Comparison of ENCODE assay signal across 15 mouse cellular contexts in genomic region chr7:80220237-80220797, GRCm38 (mm10). TPM values are rescaled to one million over a fixed set of nuclear protein-coding genes. Genes with fewer than 3 reads are reported as not detected.
"Had no signal": no experiment of that assay in that cellular context is flagged by ENCODE, and none has a peak within 500 bp of the region (broad histone marks: within the 10 kb centered on the region; RNA-seq: fewer than 3 reads in every experiment).

No protein-coding gene starts in this region.

- H3K4me1 ChIP-seq: kidney, embryonic 15.5 days; limb, embryonic 12.5 days had no signal

- ATAC-seq: liver, embryonic 12.5 days had no signal

- H3K4me2 ChIP-seq: kidney, embryonic 15.5 days; limb, embryonic 12.5 days; limb, embryonic 15.5 days; liver, embryonic 12.5 days; midbrain, embryonic 11.5 days had no signal

- H3K9me3 ChIP-seq: kidney, embryonic 15.5 days; limb, embryonic 12.5 days; limb, embryonic 15.5 days; liver, embryonic 12.5 days had no signal

- H3K27ac ChIP-seq: kidney, embryonic 15.5 days; left cerebral cortex, adult 2 months; limb, embryonic 12.5 days; limb, embryonic 15.5 days; liver, embryonic 12.5 days had no signal

- H3K4me3 ChIP-seq: kidney, embryonic 15.5 days; left cerebral cortex, adult 2 months; limb, embryonic 12.5 days; limb, embryonic 15.5 days; liver, embryonic 12.5 days had no signal

- H3K9ac ChIP-seq: kidney, embryonic 15.5 days; limb, embryonic 12.5 days; limb, embryonic 15.5 days; liver, embryonic 12.5 days had no signal

- DNase-seq: kidney, postnatal 10 days; kidney, postnatal 36 days; layer of hippocampus, postnatal 36 days; lung, adult 2 months; lung, postnatal 14 days; midbrain, embryonic 14.5 days; thymus, adult 18-20 months; thymus, postnatal 36 days had no signal

- H3K27me3 ChIP-seq: kidney, embryonic 15.5 days; limb, embryonic 12.5 days; limb, embryonic 15.5 days; liver, embryonic 12.5 days had no signal

RNA-seq across cellular contexts. Expression of gene Ttll13, which starts 25.9 kb away (rescaled TPM):
- total RNA-seq: megakaryocyte progenitor cell, adult 5-6 weeks had no signal
